Mouse (Mus musculus): ENCODE data around the gene Opcml. TPM values are rescaled to one million over a fixed set of nuclear protein-coding genes. Genes with fewer than 3 reads are reported as not detected.

Opcml gene
- polyA plus RNA-seq, 1 experiment: 0.04 TPM

DNA sequence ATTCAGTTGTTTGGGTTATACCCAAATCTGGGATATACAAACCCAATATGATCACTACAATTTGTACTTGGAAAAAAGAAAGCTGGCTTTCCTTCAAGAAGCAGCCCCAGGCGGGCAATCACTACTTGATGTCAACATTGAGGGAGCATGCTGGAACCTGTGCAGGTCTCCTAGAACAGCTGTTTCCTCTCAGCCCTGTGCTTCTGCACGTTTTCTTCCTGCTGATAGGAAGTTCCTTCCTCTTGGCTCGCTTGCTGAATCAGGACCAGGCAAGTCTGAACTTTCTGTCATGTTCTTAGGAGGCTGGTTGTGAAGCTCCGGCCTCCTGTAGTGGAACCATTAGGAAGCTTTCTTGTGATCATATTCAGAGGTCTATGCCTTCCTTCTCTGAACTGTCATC lies 746.1 kb downstream of the Opcml start:
- TF ChIP-seq POLR2A (IDR thresholded peaks at IDR 0.05; ENCODE audit: low read depth, low read length) (no peak), CTCF (IDR thresholded peaks at IDR 0.05; ENCODE audit: extremely low read depth, insufficient read length, insufficient replicate concordance, low read depth, low read length) (no peak)
- Histone ChIP-seq H3K4me1 (ENCODE audit: control insufficient read depth, insufficient read depth, insufficient read length, low read length) (no peaks in the 10 kb centered on the region), H3K36me3 (ENCODE audit: control insufficient read depth, insufficient read depth, low read length) (no peaks in the 10 kb centered on the region), H3K27me3 (ENCODE audit: control insufficient read depth, insufficient read depth, low read length) (no peaks in the 10 kb centered on the region), H3K4me3 (ENCODE audit: low read depth, low read length) (no peak overlapping the region), H3K27ac (ENCODE audit: insufficient read depth, low read depth, low read length) (no peak overlapping the region)
- 51% methylated on average over 4 of the region's 4 CpGs for WGBS

DNA sequence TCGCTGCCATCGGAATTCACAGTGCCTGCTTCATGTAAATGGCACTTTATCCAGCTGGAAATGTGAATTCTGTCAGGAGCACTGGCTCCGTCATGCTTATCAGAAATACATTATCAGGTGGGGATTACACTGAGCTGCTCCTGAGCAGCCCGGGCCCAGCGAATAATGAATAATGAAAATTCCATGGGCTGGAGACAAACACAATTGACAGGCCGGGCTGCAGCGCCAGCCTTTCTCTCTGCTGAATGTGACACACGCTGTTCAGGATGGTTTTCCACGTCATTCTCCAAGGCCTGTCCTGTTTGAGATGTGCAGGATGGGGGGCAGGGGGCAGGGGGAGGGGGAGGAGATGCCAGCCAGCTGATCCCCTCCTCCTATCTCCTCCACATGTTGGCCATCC lies 757.6 kb downstream of the Opcml start:
- Histone ChIP-seq H3K27me3 (ENCODE audit: control insufficient read depth, insufficient read depth, low read length) (no peaks in the 10 kb centered on the region), H3K4me3 (ENCODE audit: low read depth, low read length) (no peak overlapping the region), H3K4me1 (ENCODE audit: control insufficient read depth, insufficient read depth, insufficient read length, low read length) (no peaks in the 10 kb centered on the region), H3K36me3 (ENCODE audit: control insufficient read depth, insufficient read depth, low read length) (no peaks in the 10 kb centered on the region), H3K27ac (ENCODE audit: insufficient read depth, low read depth, low read length) (no peak overlapping the region)
- no peak for TF ChIP-seq POLR2A (IDR thresholded peaks at IDR 0.05; ENCODE audit: low read depth, low read length)
- TF ChIP-seq CTCF (IDR thresholded peaks at IDR 0.05; ENCODE audit: extremely low read depth, insufficient read length, insufficient replicate concordance, low read depth, low read length): no peak
- 65% methylated on average over 9 of the region's 9 CpGs for WGBS

DNA sequence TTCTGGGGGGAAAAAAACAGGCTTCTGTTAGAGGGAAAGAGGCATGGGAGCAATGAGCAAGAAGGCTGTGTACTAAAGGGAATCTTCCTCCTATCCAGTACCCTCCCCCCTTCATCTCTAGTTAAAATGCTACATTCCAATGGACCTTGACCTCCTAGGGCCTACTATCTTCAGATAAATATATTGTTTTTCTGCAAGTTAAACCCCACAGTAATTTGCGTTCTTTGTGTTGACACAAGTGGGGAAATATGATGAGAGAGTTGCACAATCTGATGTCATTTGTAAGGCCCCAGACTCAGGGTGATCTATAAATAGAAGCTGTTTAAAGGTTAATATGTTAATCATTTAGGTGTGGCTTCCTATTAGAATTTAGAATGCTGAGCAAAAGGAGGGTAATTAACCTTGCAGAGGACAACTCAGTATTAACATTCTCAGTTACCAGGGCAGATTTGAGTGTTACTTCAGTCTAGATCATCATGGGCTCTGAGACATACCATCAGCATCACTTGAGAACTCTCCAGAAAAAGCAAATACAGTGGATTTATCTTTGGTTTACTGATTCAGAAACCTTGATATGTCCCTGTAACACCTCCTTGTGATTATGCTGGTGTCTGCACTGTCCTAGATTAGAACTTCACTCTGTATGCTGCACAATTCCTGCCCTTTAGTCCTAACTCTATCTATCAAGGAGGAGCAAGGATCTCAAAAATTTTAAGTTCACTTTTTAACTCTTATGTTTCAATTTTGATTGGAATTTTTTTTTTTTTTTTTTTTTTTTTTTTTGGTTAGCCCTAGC lies 762.0 kb downstream of the Opcml start:
- TF ChIP-seq POLR2A (IDR thresholded peaks at IDR 0.05; ENCODE audit: low read depth, low read length) (no peak), CTCF (IDR thresholded peaks at IDR 0.05; ENCODE audit: extremely low read depth, insufficient read length, insufficient replicate concordance, low read depth, low read length) (no peak)
- no peak overlapping the region for H3K4me3 ChIP-seq (ENCODE audit: low read depth, low read length)
- no peak overlapping the region for H3K27ac ChIP-seq (ENCODE audit: insufficient read depth, low read depth, low read length)
- 26% methylated on average over 1 of the region's 1 CpGs for WGBS
- no peaks in the 10 kb centered on the region for H3K4me1 ChIP-seq (ENCODE audit: control insufficient read depth, insufficient read depth, insufficient read length, low read length)
- H3K36me3 ChIP-seq (ENCODE audit: control insufficient read depth, insufficient read depth, low read length): no peaks in the 10 kb centered on the region
- H3K27me3 ChIP-seq (ENCODE audit: control insufficient read depth, insufficient read depth, low read length): no peaks in the 10 kb centered on the region

DNA sequence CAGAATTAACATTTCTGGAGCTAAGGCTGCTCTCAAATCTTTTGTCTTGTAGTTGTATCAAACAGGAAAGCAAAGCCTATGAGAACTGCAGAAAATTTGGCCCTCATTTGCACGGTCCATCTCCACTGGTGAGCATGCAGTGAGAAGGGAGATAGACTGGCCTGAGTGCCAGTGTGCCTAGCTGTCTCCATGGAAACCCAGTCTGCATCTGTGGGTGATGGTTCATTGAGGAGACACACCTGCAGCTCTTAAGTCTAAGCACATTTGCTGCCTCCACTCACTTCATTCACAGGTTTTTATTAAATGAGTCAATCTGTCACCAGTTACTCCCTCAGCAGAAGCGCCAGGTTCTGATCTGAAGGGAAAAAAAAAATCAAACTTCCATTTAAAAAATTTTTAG lies 768.1 kb downstream of the Opcml start:
- TF ChIP-seq CTCF (IDR thresholded peaks at IDR 0.05; ENCODE audit: extremely low read depth, insufficient read length, insufficient replicate concordance, low read depth, low read length): no peak
- TF ChIP-seq POLR2A (IDR thresholded peaks at IDR 0.05; ENCODE audit: low read depth, low read length): no peak
- Histone ChIP-seq H3K4me3 (ENCODE audit: low read depth, low read length) (no peak overlapping the region), H3K4me1 (ENCODE audit: control insufficient read depth, insufficient read depth, insufficient read length, low read length) (no peaks in the 10 kb centered on the region), H3K27me3 (ENCODE audit: control insufficient read depth, insufficient read depth, low read length) (no peaks in the 10 kb centered on the region), H3K27ac (ENCODE audit: insufficient read depth, low read depth, low read length) (no peak overlapping the region), H3K36me3 (ENCODE audit: control insufficient read depth, insufficient read depth, low read length) (no peaks in the 10 kb centered on the region)
- WGBS: 65% methylated on average over 2 of the region's 2 CpGs

DNA sequence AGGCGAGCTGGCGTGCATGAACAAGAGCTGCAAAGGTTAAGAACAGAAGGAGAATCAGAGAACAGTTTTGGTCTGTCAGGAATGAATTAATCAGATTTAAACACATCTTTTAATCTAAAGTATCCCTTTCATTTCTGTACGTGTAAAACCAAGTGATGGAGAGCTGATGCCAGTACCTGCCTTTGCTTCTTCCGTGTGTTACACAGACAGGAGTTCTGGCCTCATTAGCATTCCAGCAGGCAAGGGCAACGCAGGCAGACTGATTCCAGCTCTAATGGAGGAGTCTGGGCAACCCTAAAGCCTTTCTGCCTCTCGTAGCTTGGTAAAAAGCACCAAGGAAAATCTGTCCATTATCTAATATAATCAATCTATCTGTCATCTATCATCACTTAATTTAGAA lies 771.2 kb downstream of the Opcml start:
- WGBS: 67% methylated on average over 6 of the region's 6 CpGs
- no peak overlapping the region for H3K27ac ChIP-seq (ENCODE audit: insufficient read depth, low read depth, low read length)

DNA sequence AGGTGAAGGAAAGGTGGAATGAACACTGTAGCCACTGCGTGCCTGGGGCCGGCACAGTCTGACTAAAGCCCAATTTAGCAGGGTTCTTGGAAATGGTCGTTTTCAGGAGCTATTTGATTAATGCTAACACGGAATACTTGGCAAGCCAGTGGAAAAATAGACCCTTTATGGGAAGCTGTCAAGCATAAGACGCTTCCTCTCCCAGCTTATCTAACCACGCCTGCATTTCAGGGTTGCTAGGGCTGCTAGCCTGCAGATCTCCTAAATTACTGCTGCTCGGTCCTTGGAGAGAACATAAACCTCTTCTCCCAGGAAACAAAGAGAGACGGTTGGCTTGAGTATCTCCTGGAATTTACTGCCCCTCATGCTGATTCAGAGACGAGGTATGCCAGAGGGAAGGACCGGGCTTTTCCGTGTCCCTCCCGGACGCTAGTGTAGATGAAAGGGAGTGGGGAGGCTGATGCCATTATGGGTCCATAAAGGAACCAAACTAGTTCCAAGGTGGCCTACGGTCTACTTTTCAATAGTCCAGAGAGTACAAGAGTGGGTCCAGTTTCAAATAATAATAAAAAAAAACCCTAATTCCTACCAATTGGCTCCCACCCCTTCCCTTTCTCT lies 772.6 kb downstream of the Opcml start:
- H3K4me1 ChIP-seq (ENCODE audit: control insufficient read depth, insufficient read depth, insufficient read length, low read length): no peaks in the 10 kb centered on the region
- TF ChIP-seq CTCF (IDR thresholded peaks at IDR 0.05; ENCODE audit: extremely low read depth, insufficient read length, insufficient replicate concordance, low read depth, low read length): no peak
- TF ChIP-seq POLR2A (IDR thresholded peaks at IDR 0.05; ENCODE audit: low read depth, low read length): no peak
- H3K36me3 ChIP-seq (ENCODE audit: control insufficient read depth, insufficient read depth, low read length): no peaks in the 10 kb centered on the region
- WGBS: 19% methylated on average over 14 of the region's 14 CpGs
- no peak overlapping the region for H3K27ac ChIP-seq (ENCODE audit: insufficient read depth, low read depth, low read length)
- no peak overlapping the region for H3K4me3 ChIP-seq (ENCODE audit: low read depth, low read length)
- H3K27me3 ChIP-seq (ENCODE audit: control insufficient read depth, insufficient read depth, low read length): no peaks in the 10 kb centered on the region

More for the DNA sequence above, 771.2 kb downstream of the Opcml start:
- Histone ChIP-seq H3K4me3 (ENCODE audit: low read depth, low read length) (no peak overlapping the region), H3K36me3 (ENCODE audit: control insufficient read depth, insufficient read depth, low read length) (no peaks in the 10 kb centered on the region), H3K4me1 (ENCODE audit: control insufficient read depth, insufficient read depth, insufficient read length, low read length) (no peaks in the 10 kb centered on the region), H3K27me3 (ENCODE audit: control insufficient read depth, insufficient read depth, low read length) (no peaks in the 10 kb centered on the region)
- TF ChIP-seq CTCF (IDR thresholded peaks at IDR 0.05; ENCODE audit: extremely low read depth, insufficient read length, insufficient replicate concordance, low read depth, low read length) (no peak), POLR2A (IDR thresholded peaks at IDR 0.05; ENCODE audit: low read depth, low read length) (no peak)

DNA sequence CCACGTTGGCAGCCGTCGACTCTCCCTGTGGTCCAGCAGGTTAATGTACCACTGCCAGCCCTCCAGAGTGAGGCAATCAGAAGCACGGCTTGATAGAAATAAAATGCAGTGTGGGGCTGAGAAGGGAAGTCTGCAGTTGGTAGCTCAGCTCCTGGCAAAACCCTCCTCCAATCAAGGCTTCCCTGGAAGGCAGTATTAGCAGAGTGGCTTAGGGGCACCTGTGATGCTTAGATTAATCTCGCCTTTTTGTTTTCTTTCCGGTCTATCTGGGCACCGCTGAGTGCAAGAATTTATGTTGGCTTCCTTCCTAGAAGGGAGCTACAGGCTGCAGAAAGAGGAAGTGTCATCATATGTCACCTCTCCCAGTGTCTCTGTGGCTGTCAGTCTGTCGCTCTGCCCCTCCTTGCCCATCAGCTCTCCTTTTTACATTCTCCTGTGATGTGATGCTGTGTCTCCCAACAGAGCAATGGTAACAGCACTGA lies 778.5 kb downstream of the Opcml start:
- Histone ChIP-seq H3K4me3 (ENCODE audit: low read depth, low read length) (no peak overlapping the region), H3K27me3 (ENCODE audit: control insufficient read depth, insufficient read depth, low read length) (no peaks in the 10 kb centered on the region), H3K36me3 (ENCODE audit: control insufficient read depth, insufficient read depth, low read length) (no peaks in the 10 kb centered on the region), H3K4me1 (ENCODE audit: control insufficient read depth, insufficient read depth, insufficient read length, low read length) (no peaks in the 10 kb centered on the region), H3K27ac (ENCODE audit: insufficient read depth, low read depth, low read length) (no peak overlapping the region)
- WGBS: 37% methylated on average over 8 of the region's 8 CpGs
- TF ChIP-seq POLR2A (IDR thresholded peaks at IDR 0.05; ENCODE audit: low read depth, low read length) (no peak), CTCF (IDR thresholded peaks at IDR 0.05; ENCODE audit: extremely low read depth, insufficient read length, insufficient replicate concordance, low read depth, low read length) (no peak)

Data from small intestine, adult 2 months (tissue).